Mouse (Mus musculus) liver, embryonic 14.5 days (tissue): ENCODE measurements around the gene Ankrd60.

Experiments used
- CTCF ChIP-seq: IDR thresholded peaks from 2 replicates; pipeline ENCODE4 v1.5.1; 2016; ENCODE audit warnings: antibody characterized with exemption, low read depth, control low read depth
- EP300 ChIP-seq: IDR thresholded peaks from 2 replicates; pipeline ENCODE4 v1.6.1; 2016; ENCODE audit warnings: antibody characterized with exemption, low read depth

GRCm38 (mm10) chr2:173528493-173528892 is 49.7 kb downstream of the Ankrd60 start:
- TF ChIP-seq CTCF (no peak), EP300 (no peak)
